Mouse (Mus musculus): ENCODE measurements around the gene Insl5. TPM values are rescaled to one million over a fixed set of nuclear protein-coding genes. Genes with fewer than 3 reads are reported as not detected.

The Insl5 gene
- total RNA-seq, 2 experiments from 2014 or later: not detected

Other genes with a start within 250 kb of the Insl5 start
- gene Tctex1d1, start 48.2 kb downstream of the Insl5 start, total RNA-seq (2015): 1.9 and 5.2 TPM in 2 replicates
- 3.5 and 5.5 TPM in 2 replicates for gene Tctex1d1, start 48.2 kb downstream of the Insl5 start, total RNA-seq (2017)
- 79.4 and 82.5 TPM in 2 replicates for gene Mier1, start 87.5 kb upstream of the Insl5 start, total RNA-seq (2015)
- gene Mier1, start 87.5 kb upstream of the Insl5 start, total RNA-seq (2017): 89.2 and 100 TPM in 2 replicates
- gene Wdr78, start 87.7 kb upstream of the Insl5 start, total RNA-seq (2015): 0.80 and 2.6 TPM in 2 replicates
- gene Wdr78, start 87.7 kb upstream of the Insl5 start, total RNA-seq (2017): 0.28 and 0.92 TPM in 2 replicates
- 7.2 and 10.7 TPM in 2 replicates for gene Slc35d1, start 188.3 kb upstream of the Insl5 start, total RNA-seq (2015)
- 2.7 and 4.1 TPM in 2 replicates for gene Slc35d1, start 188.3 kb upstream of the Insl5 start, total RNA-seq (2017)

Data from megakaryocyte, adult 5-6 weeks (primary cell).